Mouse (Mus musculus): ENCODE measurements around the gene Aox2.

DNA sequence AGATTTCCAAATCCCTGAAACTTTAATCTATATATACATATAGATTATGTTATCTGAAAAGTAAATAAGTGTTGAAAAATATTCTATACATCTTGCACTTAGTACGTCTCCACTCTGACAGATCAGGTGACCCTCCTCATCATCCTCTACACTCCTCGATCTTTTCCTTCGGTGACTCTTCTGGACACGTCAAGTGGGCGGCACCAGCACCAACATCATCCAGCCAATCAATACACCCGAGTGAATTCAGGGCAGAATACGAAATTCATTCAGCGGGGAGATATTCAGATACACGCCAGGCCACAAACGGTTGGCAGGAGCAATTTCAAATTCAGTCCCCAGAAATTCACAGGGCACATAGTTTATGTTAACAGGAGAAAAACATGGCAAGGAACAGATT is 141.9 kb downstream of the Aox2 start:
- TF ChIP-seq TAL1 (IDR thresholded peaks at IDR 0.05; ENCODE audit: low read length) (no peak), GATA1 (IDR thresholded peaks at IDR 0.05; ENCODE audit: low read length) (no peak)
